Mouse (Mus musculus) spleen, adult 2 months (tissue): Measurements from ENCODE around the gene Cracr2b. TPM values are rescaled to one million over a fixed set of nuclear protein-coding genes. Genes with fewer than 3 reads are reported as not detected.

Experiments
- DNase-seq, 2 experiments: peaks; one replicate each; pipeline versions ENCODE4 v3.0.0 to v3.0.0-alpha.2; 2012 to 2021; ENCODE audit warnings: low spot score in 2 of 2, low read depth in 1 of 2
- H3K27ac ChIP-seq: fragments of 200-500 bp; 2 replicates; pipeline ENCODE4 v1.5.1; 2012; ENCODE audit warnings: low read length, inconsistent platforms; ENCODE audit not compliant: insufficient read depth
- H3K27me3 ChIP-seq: fragments of 200-500 bp; 2 replicates; pipeline ENCODE4 v1.6.1; 2012; ENCODE audit warnings: mild to moderate bottlenecking, moderate library complexity, low read length, inconsistent platforms; ENCODE audit not compliant: control insufficient read depth, insufficient read depth
- H3K36me3 ChIP-seq: fragments of 200-500 bp; 2 replicates; pipeline ENCODE4 v1.6.1; 2012; ENCODE audit warnings: mild to moderate bottlenecking, low read length, inconsistent platforms; ENCODE audit not compliant: control insufficient read depth, insufficient read depth
- H3K4me1 ChIP-seq: fragments of 200-500 bp; 2 replicates; pipeline ENCODE4 v1.6.1; 2011; ENCODE audit warnings: inconsistent platforms; ENCODE audit not compliant: control insufficient read depth, insufficient read depth, insufficient read length
- H3K4me3 ChIP-seq: fragments of 200-500 bp; 2 replicates; pipeline ENCODE4 v1.5.1; 2011; ENCODE audit warnings: mild to moderate bottlenecking, inconsistent platforms; ENCODE audit not compliant: insufficient read depth, insufficient read length; ENCODE audit errors: extremely low read depth
- CTCF ChIP-seq: fragments of 200-500 bp; IDR thresholded peaks from 2 replicates; pipeline ENCODE4 v1.5.1; 2011; ENCODE audit warnings: mild to moderate bottlenecking, inconsistent platforms; ENCODE audit not compliant: insufficient read depth, insufficient read length, insufficient replicate concordance; ENCODE audit errors: extremely low read depth
- POLR2A ChIP-seq: fragments of 200-500 bp; IDR thresholded peaks from 2 replicates; pipeline ENCODE4 v1.6.1; 2011; ENCODE audit warnings: low read depth, low read length, inconsistent platforms
- WGBS: fragments of 180-500 bp; shearing (Covaris S2); methylation state at CpG from one replicate; pipeline ENCODE4 v1.1.7; 2018; 5-methylcytosine and 5-hydroxymethylcytosine counted together
- polyA plus RNA-seq: library from polyadenylated mRNA; depleted of rRNA; stranded (reverse); fragments of >200 nt; gene quantifications from 2 replicates; pipeline ENCODE4 v1.2.3, GENCODE M21; 2012

The Cracr2b gene
- polyA plus RNA-seq, 1 experiment: 17.7 TPM

- WGBS: 8% methylated on average over 53 of the region's 53 CpGs
- TF ChIP-seq CTCF: peak; percentile 79
- TF ChIP-seq POLR2A: peak; percentile 38
- H3K27ac ChIP-seq: peak within 1 kb of the TSS; percentile 82
- H3K27me3 ChIP-seq: no peaks in the 10 kb centered on the region
- peaks cover 24% of the 10 kb centered on the region; the same call in 1 of the 2 replicates for H3K4me1 ChIP-seq
- peak in 1 of 2 experiments; percentile 82 for DNase-seq
- peaks cover 8% of the 10 kb centered on the region for H3K36me3 ChIP-seq
- H3K4me3 ChIP-seq: peak within 1 kb of the TSS; percentile 87
These were observed 23.4 kb upstream of the Cracr2b start, which contains the start of gene Slc25a22 for GRCm38 (mm10) chr7:141437178-141438120. Gene Slc25a22 (minus strand): TSS chr7:141437892.

- H3K36me3 ChIP-seq: peaks cover 5% of the 10 kb centered on the region
- no peak overlapping the region for H3K4me3 ChIP-seq
- no peak for DNase-seq
- H3K4me1 ChIP-seq: peaks cover 28% of the 10 kb centered on the region; the same call in 1 of the 2 replicates
- H3K27ac ChIP-seq: no peak overlapping the region
- TF ChIP-seq CTCF (no peak), POLR2A (no peak)
- WGBS: 94% methylated on average over 12 of the region's 12 CpGs
- H3K27me3 ChIP-seq: no peaks in the 10 kb centered on the region
These were observed 22.5 kb upstream of the Cracr2b start for GRCm38 (mm10) chr7:141438201-141438968.

DNA sequence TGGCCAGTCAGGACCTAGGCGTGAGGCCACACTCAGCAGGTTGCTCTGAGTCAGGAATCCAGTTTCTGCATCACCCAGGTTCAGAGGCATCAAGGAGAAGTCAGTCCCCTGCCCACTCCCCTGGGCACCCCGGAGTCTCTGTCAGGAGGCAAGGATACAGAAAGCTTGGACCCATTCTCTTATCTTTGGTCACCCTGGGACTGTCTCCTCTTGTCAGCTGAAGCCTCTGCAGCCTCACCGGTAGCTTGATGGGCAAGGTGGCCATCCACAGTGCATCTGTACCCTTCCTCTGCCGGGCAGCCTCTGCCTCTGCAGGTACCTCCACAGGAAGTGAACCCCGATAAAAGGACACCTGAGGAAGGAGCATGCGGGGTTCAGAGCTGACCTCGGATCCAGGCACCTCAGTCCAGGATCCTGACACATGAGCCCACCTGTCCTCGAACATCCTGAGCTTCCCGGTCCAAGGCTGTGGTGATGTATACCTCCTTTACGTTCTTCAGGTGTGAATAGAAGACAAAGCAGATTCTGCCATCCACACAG lies 21.7 kb upstream of the Cracr2b start:
- TF ChIP-seq CTCF (no peak), POLR2A (no peak)
- no peaks in the 10 kb centered on the region for H3K36me3 ChIP-seq
- 97% methylated on average over 10 of the region's 10 CpGs for WGBS

GRCm38 (mm10) chr7:141439811-141440210 lies 21.1 kb upstream of the Cracr2b start:
- Histone ChIP-seq H3K36me3 (no peaks in the 10 kb centered on the region), H3K4me1 (peaks cover 27% of the 10 kb centered on the region; the same call in 1 of the 2 replicates), H3K27me3 (no peaks in the 10 kb centered on the region), H3K4me3 (no peak overlapping the region), H3K27ac (no peak overlapping the region)
- DNase-seq: no peak
- TF ChIP-seq CTCF: no peak
- no peak for TF ChIP-seq POLR2A
- 98% methylated on average over 11 of the region's 11 CpGs for WGBS

More for the DNA sequence above, 21.7 kb upstream of the Cracr2b start:
- H3K4me1 ChIP-seq: peaks cover 33% of the 10 kb centered on the region; the same call in 1 of the 2 replicates
- H3K4me3 ChIP-seq: no peak overlapping the region
- DNase-seq: no peak
- no peaks in the 10 kb centered on the region for H3K27me3 ChIP-seq
- H3K27ac ChIP-seq: no peak overlapping the region

GRCm38 (mm10) chr7:141440613-141441012 lies 20.3 kb upstream of the Cracr2b start:
- peak; percentile 51; the same call in 1 of the 2 replicates for TF ChIP-seq CTCF
- no peak for TF ChIP-seq POLR2A
- peak in 1 of 2 experiments; percentile 38 for DNase-seq
- Histone ChIP-seq H3K27me3 (no peaks in the 10 kb centered on the region), H3K36me3 (no peaks in the 10 kb centered on the region), H3K4me3 (no peak overlapping the region), H3K4me1 (peaks cover 23% of the 10 kb centered on the region; the same call in 1 of the 2 replicates), H3K27ac (no peak overlapping the region)
- WGBS: 41% methylated on average over 6 of the region's 6 CpGs

GRCm38 (mm10) chr7:141441460-141441859 lies 19.4 kb upstream of the Cracr2b start:
- Histone ChIP-seq H3K4me3 (no peak overlapping the region), H3K27ac (no peak overlapping the region), H3K36me3 (no peaks in the 10 kb centered on the region), H3K4me1 (peaks cover 16% of the 10 kb centered on the region; the same call in 1 of the 2 replicates), H3K27me3 (no peaks in the 10 kb centered on the region)
- DNase-seq: no peak
- no peak for TF ChIP-seq CTCF
- no peak for TF ChIP-seq POLR2A
- 94% methylated on average over 9 of the region's 9 CpGs for WGBS

GRCm38 (mm10) chr7:141442199-141442598 lies 18.7 kb upstream of the Cracr2b start:
- H3K27ac ChIP-seq: no peak overlapping the region
- DNase-seq: no peak
- WGBS: 91% methylated on average over 13 of the region's 13 CpGs
- peaks cover 14% of the 10 kb centered on the region; the same call in 1 of the 2 replicates for H3K4me1 ChIP-seq
- no peak for TF ChIP-seq CTCF
- no peak for TF ChIP-seq POLR2A
- no peaks in the 10 kb centered on the region for H3K27me3 ChIP-seq
- no peak overlapping the region for H3K4me3 ChIP-seq
- no peaks in the 10 kb centered on the region for H3K36me3 ChIP-seq
